Mouse (Mus musculus): ENCODE measurements around the gene Borcs8. TPM values are rescaled to one million over a fixed set of nuclear protein-coding genes. Genes with fewer than 3 reads are reported as not detected.

Borcs8 gene
- polyA plus RNA-seq, 1 experiment from 2014 or later = 64.2 TPM

Small RNA genes lying within 50 kb of the gene (microRNA-seq; reads per million reads assigned to microRNA genes)
- gene Mir7066 = 3.5 reads per million, percentile 23 among the genes with 10 or more reads in this experiment

Other genes starting within 250 kb of the Borcs8 start
- gene Tssk6, start 237.3 kb upstream of the Borcs8 start, polyA plus RNA-seq (2014; fragmentation: Nextera tagmentation; extraction: Ambion mirVana) = 5.1 TPM in 2 replicates
- 170 and 211 TPM in 2 replicates for gene Ndufa13, start 236.9 kb upstream of the Borcs8 start, polyA plus RNA-seq (2014; fragmentation: Nextera tagmentation; extraction: Ambion mirVana)
- gene Yjefn3, start 236.8 kb upstream of the Borcs8 start, polyA plus RNA-seq (2014; fragmentation: Nextera tagmentation; extraction: Ambion mirVana) = 8.4 and 11.9 TPM in 2 replicates
- 22.6 and 28.1 TPM in 2 replicates for gene Gatad2a, start 143.1 kb upstream of the Borcs8 start, polyA plus RNA-seq (2014; fragmentation: Nextera tagmentation; extraction: Ambion mirVana)
- 65.2 and 76.3 TPM in 2 replicates for gene Mau2, start 96.8 kb upstream of the Borcs8 start, polyA plus RNA-seq (2014; fragmentation: Nextera tagmentation; extraction: Ambion mirVana)
- gene Sugp1, start 96.7 kb upstream of the Borcs8 start, polyA plus RNA-seq (2014; fragmentation: Nextera tagmentation; extraction: Ambion mirVana) = 49.2 and 52.7 TPM in 2 replicates
- gene Tm6sf2, start 66.6 kb upstream of the Borcs8 start, polyA plus RNA-seq (2014; fragmentation: Nextera tagmentation; extraction: Ambion mirVana) = 2.0 and 2.1 TPM in 2 replicates
- gene Hapln4, start 56.0 kb upstream of the Borcs8 start, polyA plus RNA-seq (2014; fragmentation: Nextera tagmentation; extraction: Ambion mirVana) = 1.2 and 1.3 TPM in 2 replicates
- 135 and 147 TPM in 2 replicates for gene Ncan, start 18.6 kb upstream of the Borcs8 start, polyA plus RNA-seq (2014; fragmentation: Nextera tagmentation; extraction: Ambion mirVana)
- 25.8 and 43.4 TPM in 2 replicates for gene Nr2c2ap, start 8.2 kb upstream of the Borcs8 start, polyA plus RNA-seq (2014; fragmentation: Nextera tagmentation; extraction: Ambion mirVana)
- gene Rfxank, start 345 bp upstream of the Borcs8 start, polyA plus RNA-seq (2014; fragmentation: Nextera tagmentation; extraction: Ambion mirVana) = 6.7 and 7.5 TPM in 2 replicates
- 0.46 and 0.50 TPM in 2 replicates for gene Mef2b, start 212 bp downstream of the Borcs8 start, polyA plus RNA-seq (2014; fragmentation: Nextera tagmentation; extraction: Ambion mirVana)
- 31.2 and 40.7 TPM in 2 replicates for gene Tmem161a, start 32.9 kb downstream of the Borcs8 start, polyA plus RNA-seq (2014; fragmentation: Nextera tagmentation; extraction: Ambion mirVana)
- gene Slc25a42, start 72.8 kb downstream of the Borcs8 start, polyA plus RNA-seq (2014; fragmentation: Nextera tagmentation; extraction: Ambion mirVana) = 5.1 and 5.6 TPM in 2 replicates
- 87.9 and 88.9 TPM in 2 replicates for gene Sugp2, start 94.7 kb downstream of the Borcs8 start, polyA plus RNA-seq (2014; fragmentation: Nextera tagmentation; extraction: Ambion mirVana)
- 82.5 and 115 TPM in 2 replicates for gene Armc6, start 95.0 kb downstream of the Borcs8 start, polyA plus RNA-seq (2014; fragmentation: Nextera tagmentation; extraction: Ambion mirVana)
- 24.0 and 34.4 TPM in 2 replicates for gene Homer3, start 143.3 kb downstream of the Borcs8 start, polyA plus RNA-seq (2014; fragmentation: Nextera tagmentation; extraction: Ambion mirVana)
- gene Ddx49, start 163.0 kb downstream of the Borcs8 start, polyA plus RNA-seq (2014; fragmentation: Nextera tagmentation; extraction: Ambion mirVana) = 44.8 and 48.8 TPM in 2 replicates
- 274 and 309 TPM in 2 replicates for gene Cope, start 163.0 kb downstream of the Borcs8 start, polyA plus RNA-seq (2014; fragmentation: Nextera tagmentation; extraction: Ambion mirVana)
- gene Cers1, start 176.3 kb downstream of the Borcs8 start, polyA plus RNA-seq (2014; fragmentation: Nextera tagmentation; extraction: Ambion mirVana) = 38.8 and 42.9 TPM in 2 replicates
- not detected in 2 replicates for gene Gdf1, start 190.3 kb downstream of the Borcs8 start, polyA plus RNA-seq (2014; fragmentation: Nextera tagmentation; extraction: Ambion mirVana)
- 16.9 and 18.4 TPM in 2 replicates for gene Upf1, start 213.8 kb downstream of the Borcs8 start, polyA plus RNA-seq (2014; fragmentation: Nextera tagmentation; extraction: Ambion mirVana)
- 0.47 TPM in 1 of 2 replicates, not detected in the other for gene Comp, start 234.1 kb downstream of the Borcs8 start, polyA plus RNA-seq (2014; fragmentation: Nextera tagmentation; extraction: Ambion mirVana)